Mouse (Mus musculus): Measurements from ENCODE around the gene Trpm8. TPM values are rescaled to one million over a fixed set of nuclear protein-coding genes. Genes with fewer than 3 reads are reported as not detected.

Trpm8 gene
- total RNA-seq, 1 experiment from 2014 or later = not detected

DNA sequence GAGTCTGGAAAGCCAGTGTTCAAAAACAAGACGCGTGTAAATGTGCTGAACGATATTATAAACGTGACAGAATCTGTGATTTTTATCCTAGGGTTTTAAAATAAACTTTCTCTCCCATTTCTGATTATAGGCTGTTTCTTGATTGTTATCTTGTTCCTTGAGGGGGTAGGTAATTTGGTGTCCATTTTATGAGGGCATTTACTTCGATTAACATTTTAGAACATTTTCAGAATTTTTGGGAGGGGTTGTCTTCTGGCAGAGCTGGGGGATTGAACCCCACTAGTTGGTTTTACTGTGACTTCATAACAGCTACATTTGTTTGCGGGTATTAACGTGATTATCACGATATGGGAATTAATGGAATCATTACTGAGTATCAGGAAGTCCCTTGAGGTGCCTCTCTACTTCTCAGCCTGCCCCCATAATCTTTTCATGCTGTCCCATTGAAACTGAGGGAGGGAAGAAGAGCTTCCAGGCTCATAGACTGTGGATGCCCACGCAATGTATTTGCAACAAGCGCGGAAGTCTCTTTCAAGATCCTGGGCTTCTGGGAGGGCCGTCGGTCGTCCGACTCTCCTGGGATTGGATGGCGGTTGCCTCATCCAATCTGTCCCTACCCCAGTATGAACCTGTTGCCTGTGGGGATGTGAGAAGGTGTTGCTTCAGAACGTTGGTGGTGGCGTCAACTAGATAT is 504 bp downstream of the Trpm8 start:
- ATAC-seq (ENCODE audit: extremely low read depth, insufficient number of reproducible peaks, low FRiP score, poor library complexity, severe bottlenecking) = peak; percentile 10

DNA sequence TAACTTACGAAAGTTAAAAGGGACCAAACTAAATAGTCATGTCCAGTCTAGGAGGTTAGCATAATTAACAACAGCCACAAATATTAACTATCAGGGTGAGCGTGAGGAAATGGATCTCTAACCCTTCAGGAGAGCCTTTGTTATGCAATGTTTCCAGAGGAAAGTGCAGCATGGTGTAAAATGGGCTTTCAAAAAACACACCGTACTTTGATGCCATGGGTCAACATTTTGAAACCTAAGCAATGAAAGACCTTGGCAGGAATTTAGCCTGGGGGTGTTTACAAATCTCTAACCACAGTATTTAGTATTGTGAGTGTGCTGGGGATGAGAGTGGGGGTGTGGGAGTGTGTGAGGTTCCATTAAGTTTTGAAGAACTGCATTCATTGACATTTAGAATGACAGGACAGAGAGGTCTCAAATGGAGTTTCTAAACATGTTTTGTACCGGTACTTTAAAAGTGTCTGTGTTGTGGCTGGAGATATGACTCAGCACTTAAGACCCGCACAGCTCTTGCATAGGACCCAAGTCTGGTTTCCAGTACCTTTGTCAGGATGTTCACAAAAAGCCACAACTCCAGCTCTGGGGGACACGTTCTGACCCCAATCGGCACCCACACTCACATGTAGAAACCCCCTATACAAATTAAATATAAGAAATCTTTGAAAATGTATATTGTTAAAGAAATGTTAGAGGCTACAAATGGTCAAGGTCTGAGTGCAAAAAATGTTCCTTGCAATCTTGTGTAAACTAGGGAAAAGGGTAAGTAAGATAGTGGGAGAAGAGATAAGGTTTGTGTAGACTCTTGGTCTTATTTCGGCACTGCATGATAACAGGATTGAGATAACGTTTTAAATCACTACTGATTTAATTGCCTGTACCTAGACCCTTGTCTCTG is 1.9 kb downstream of the Trpm8 start:
- no peak for ATAC-seq (ENCODE audit: extremely low read depth, insufficient number of reproducible peaks, low FRiP score, poor library complexity, severe bottlenecking)

DNA sequence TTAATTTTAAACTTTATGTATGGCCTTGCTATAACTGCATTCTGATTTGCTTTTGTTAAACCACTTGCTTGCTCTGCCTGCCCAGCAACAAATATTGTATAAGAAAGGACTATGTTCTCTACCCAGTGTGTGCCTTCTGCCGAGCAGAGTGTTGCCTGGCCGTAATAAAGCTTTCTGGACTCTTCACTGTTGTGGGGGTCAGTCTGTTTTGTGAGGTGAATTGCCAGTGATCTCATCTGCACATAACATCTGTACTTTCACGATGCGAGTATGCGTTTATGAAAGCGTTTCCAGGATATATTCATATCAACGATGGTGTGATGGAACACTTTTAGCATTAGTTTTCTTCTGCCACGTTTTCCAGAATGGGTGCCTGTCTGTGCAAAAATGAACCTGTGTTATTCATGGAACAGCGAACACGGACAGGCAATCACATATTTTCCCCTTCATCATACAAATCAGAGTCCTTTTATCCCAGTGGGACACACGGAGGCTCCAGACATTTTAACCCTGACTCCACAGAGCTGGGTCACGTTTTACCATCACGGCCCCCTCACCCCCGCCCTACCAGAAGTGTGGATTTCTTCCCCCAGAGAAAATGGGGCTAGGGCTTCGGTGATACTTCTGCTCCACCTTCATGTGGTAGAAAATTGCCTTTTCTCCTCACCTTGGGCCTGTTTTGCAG is 2.7 kb downstream of the Trpm8 start:
- ATAC-seq (ENCODE audit: extremely low read depth, insufficient number of reproducible peaks, low FRiP score, poor library complexity, severe bottlenecking) = no peak

DNA sequence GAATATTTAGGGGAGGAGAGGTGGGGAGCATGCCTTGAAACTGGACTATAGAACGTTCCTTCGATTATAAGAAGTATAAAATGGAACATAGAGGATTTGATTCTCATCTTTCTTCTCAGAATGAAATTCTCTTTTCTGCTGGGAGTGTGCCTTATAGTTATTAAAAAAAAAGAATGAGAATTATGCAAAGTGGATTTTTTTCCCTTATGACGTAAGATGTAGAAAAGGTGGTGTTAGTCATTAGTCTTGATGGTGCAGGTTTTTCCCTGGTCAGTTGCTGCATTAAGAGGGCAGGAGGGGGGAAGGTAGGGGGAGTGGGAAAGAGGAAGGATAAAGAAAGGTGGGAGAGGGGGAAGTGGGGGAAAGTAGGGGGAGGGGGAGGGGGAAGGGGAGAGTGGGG is 4.8 kb downstream of the Trpm8 start:
- ATAC-seq (ENCODE audit: extremely low read depth, insufficient number of reproducible peaks, low FRiP score, poor library complexity, severe bottlenecking) = no peak

DNA sequence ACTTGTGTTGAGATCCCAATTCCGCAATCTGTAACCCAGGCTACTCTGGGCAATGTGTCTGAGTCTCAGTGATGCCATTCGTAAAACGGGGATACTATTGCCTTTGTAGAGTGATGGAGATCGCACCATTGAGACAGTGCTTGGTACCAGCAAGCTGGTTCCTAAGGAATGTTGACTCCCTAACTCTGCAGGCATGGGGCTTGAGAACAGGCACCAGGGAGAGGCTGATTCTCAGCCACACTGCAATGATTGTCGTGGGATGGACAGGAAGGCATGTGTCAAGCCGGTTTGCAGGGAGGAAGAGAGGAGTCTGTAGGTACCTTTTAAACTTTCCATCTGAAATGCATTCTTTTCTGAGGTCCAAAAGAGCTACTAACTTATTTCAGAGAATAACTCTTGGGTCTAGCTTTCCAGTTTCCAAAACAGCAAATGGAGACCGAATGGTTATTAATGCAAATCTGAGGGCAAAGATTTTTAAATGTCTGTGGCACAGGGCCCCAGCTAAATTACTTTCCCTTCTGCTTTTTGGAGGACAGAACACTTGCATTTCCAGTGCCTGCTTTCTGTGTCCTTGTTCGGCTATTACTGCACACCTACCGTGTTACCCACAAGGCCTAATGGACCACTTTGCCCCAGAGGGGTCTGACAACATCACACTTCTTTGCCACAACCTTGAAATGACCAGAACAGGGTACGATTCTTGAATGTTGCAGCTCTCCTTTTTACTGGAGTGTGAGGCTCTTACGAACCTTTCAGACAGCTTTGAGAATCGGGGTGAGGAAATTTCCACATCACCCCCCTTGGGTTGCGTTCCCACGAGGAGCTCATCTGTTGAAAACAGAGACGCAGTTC is 6.1 kb downstream of the Trpm8 start:
- no peak for ATAC-seq (ENCODE audit: extremely low read depth, insufficient number of reproducible peaks, low FRiP score, poor library complexity, severe bottlenecking)

DNA sequence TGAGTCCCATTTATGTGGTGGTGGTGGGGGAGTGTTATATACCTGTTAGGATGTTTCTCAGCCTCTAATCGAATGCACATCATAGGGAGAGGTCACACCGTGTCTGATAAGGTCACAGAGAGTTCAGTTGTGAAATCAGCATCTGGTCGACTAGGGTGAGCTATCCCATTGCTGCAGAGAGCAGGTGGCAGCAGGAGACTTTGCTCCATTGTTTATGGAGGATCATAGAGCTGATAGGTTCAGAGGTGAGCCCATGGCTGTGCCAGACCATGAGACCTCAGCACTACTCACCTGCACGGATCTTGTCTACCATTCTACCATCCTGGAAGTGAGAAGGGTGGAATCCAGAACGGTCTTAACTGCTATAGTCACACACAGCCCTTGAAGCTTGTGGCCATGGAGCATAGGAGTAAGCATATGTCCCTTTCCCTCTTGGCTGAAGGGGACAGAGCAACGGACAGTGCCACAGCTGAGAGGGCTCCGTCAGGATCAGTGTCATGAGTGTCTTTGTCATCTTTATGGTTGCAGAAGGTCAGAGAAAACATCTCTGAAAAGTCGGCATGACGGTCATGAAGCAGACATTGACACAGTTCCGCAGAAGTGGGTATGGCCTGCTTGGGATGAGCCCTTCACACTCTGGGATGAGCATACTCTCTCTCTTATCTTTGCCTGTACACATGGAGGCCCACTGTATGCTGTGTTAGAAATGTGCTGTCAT is 6.9 kb downstream of the Trpm8 start:
- ATAC-seq (ENCODE audit: extremely low read depth, insufficient number of reproducible peaks, low FRiP score, poor library complexity, severe bottlenecking) = no peak

DNA sequence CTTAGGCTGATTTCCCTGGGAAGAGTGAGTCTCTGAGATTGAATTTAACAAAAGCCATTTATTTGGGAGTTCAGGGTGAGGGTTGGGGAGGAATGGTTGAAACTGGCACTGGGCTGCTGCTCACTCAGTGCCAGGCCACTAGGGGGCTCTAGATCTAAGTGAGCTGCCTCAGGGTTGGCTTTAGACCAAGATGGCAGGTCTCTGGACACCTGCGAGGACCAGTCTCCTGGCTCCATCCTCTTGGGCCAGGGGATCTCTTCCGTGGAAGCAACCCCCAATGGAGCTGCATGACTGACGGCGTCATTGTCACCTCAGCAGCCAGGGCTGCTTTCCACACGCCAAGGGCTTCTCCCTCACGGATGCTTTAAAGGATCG is 7.5 kb downstream of the Trpm8 start:
- peak; percentile 17; the same call in 1 of the 2 replicates for ATAC-seq (ENCODE audit: extremely low read depth, insufficient number of reproducible peaks, low FRiP score, poor library complexity, severe bottlenecking)

DNA sequence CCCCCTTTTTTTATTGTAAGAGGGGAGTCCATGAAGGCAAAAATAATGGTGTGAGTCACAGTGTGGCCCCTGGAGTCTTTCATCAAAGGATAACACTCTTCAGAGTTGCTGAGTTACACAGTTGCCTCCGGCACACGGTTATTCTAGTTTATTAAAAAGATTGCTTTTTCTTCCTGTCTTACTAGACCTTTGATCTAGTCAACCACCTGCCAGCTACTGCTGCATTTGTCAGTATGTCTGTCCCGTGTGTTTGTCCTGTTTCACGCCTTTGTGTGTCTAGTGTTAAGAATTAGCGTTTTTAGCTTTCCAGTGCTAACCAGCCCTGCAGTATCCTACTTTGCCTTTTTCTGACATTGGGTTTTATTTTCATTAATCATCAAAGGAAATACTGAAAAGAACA is 8.2 kb downstream of the Trpm8 start:
- no peak for ATAC-seq (ENCODE audit: extremely low read depth, insufficient number of reproducible peaks, low FRiP score, poor library complexity, severe bottlenecking)

DNA sequence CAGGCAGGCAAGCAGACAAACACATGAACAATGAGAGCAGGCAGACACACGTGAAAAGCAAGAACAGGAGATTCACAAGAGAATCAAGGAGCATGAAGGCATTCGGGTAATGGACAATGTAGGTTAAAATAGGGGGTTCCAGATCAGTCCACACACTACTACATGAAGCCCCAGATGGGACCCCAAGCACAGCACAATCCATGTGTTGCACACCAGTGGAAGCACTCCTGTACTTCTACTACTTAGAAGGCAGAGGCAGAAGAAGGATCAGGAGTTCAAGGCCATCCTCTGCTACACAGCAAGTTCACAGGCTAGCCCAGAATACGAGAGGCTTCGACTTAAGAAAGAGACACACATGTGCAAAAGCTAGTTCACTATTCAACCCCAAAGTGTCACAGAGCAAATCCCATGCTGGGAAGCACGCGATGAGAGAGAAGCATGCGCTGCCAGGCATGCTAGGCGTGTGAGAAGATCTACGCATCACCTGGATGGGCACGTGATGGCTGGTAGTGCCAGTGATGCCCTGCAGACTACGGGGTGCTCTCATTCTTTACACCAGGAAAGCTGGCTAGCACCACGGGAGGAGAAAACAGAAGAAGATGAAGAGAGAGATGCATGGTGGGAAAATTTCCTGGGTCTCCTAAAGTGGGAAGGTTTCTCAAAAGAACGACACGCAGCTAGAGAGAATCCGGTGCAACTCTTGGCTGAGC is 8.8 kb downstream of the Trpm8 start:
- no peak for ATAC-seq (ENCODE audit: extremely low read depth, insufficient number of reproducible peaks, low FRiP score, poor library complexity, severe bottlenecking)

DNA sequence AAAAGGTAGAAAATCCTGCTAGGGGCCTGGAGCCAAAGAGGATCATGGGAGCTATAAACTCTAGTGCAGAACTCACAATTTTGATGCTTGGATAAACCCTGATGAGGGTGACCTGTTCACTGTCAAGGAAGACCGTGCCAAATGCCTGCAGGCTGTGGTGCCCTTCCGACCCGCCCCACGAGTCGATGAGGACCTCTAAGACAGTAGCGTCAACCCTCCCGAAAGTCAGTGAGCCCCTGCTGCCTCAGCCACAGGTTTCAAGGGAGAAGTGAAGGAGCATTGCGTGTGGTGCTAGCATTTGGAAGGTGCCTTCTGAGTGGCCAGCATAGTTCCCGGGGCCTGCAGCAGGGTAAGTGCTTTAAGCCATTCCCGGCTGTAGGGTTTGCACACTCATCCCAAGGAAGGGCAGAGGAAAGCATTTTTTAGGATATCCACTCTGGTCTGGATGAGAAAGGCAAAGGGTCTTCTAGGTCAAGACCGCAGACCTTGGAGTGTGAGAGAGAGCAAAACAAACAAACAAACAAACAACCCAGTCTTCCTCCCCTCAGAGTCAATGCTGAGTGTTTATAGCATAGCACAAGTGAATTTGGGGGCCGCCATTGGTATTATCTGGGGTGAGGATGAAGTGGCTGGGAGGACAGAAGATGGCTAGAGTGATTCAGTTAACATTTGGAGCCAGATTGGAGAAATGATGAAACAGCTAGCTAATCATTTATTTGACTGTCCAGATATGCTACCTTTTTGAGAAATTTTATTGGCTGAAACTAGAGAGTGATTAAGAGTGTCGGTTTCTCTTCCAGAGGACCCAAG is 9.6 kb downstream of the Trpm8 start:
- no peak for ATAC-seq (ENCODE audit: extremely low read depth, insufficient number of reproducible peaks, low FRiP score, poor library complexity, severe bottlenecking)

DNA sequence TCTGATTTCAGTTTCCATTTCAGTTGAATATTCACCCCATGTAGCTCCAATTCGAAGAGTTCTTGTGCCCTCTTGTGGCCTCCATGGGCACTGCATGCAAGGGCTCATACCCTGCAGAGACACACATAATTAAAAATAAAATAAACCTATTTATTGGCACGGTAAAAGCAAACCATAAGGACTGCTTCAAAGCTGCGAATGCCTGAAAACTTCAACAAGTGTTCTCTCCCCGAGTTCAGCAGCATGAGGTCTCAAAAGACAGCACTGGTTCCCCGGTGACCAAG is 10.2 kb downstream of the Trpm8 start:
- peak; percentile 21 for ATAC-seq (ENCODE audit: extremely low read depth, insufficient number of reproducible peaks, low FRiP score, poor library complexity, severe bottlenecking)

DNA sequence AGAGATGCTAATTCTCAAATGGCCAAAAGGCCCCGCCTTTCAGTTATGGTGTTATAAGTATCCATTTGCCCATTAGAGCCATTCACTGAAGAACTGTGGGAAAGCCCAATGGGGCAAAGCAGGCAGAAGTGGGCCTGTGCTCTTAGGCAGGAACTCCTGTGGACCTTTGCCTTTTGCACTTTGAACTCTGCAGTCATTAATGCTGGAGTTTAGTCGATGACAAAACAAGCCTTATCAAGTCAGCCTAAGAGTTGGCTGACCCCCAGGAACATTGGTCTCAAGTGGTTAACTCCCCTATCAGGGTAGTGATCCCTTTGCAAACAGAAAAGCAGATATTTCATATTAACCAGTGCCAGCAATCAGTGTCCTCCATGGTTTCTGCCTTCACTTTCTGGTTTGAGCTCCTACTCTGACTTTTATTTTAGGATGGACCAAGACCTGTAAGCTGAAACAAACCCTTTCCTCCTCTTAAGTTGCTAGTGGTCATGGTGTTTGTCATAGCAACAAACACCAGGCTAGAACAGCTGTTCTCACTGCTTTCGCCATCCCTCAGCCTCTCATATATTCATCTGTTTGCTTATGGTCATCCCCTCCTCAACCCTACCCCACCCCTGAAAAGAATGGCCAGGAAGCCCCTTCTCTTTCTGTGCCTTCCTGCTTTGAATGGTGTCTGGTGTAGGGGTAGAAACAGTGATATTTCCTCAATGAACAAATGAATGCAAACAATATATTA is 10.8 kb downstream of the Trpm8 start:
- ATAC-seq (ENCODE audit: extremely low read depth, insufficient number of reproducible peaks, low FRiP score, poor library complexity, severe bottlenecking) = no peak

DNA sequence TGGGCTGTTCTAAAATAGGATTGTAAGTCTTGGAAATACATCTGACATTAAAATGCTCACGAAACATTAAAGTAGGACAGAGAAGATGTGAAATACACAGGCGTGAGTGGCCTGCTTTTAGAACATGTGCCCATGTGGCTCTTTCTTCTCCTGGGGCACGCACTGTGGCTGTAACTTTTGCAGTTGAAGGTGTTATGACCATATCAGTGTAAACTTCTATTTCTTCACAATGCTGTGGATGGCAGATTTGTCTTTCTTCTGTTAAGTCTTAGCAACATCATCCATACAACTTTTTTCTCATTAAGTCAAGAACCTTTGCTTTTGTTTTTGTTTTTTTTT is 11.3 kb downstream of the Trpm8 start:
- no peak for ATAC-seq (ENCODE audit: extremely low read depth, insufficient number of reproducible peaks, low FRiP score, poor library complexity, severe bottlenecking)

DNA sequence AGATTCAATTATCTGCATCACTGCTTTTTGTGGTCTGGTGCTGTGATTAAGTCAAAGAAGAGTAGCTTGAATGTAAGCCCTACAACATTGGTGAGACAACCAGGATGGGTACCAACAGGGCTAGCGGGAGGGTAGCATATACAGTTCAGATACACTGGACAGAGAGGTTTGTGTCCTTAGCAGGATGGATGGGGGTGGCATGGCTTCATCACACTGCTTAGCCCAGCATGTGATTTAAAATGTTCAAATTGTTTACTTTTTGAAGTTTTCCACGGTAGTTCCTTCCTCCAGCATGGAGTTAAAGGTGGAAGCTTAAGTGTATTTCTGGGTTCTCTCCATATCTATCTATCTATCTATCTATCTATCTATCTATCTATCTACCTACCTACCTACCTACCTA is 11.7 kb downstream of the Trpm8 start:
- ATAC-seq (ENCODE audit: extremely low read depth, insufficient number of reproducible peaks, low FRiP score, poor library complexity, severe bottlenecking) = no peak

DNA sequence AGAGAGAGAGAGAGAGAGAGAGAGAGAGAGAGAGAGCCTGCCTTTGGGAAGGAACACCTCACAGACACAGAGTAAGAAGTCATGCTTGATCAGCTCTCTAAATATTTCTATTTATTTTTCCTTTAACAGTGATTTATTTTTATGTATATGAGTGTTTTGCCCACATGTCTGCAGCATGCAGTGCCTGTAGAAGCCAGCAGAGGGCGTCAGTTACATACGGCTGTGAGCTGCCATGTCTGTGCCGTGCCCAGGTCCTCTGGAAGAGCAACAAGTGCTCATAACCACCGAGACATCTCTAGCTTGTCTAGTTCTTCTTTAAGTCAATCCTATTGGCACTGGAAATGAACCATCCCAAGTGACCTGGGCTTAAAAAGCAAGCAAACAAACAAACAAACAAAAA is 12.5 kb downstream of the Trpm8 start:
- ATAC-seq (ENCODE audit: extremely low read depth, insufficient number of reproducible peaks, low FRiP score, poor library complexity, severe bottlenecking) = peak; percentile 34

DNA sequence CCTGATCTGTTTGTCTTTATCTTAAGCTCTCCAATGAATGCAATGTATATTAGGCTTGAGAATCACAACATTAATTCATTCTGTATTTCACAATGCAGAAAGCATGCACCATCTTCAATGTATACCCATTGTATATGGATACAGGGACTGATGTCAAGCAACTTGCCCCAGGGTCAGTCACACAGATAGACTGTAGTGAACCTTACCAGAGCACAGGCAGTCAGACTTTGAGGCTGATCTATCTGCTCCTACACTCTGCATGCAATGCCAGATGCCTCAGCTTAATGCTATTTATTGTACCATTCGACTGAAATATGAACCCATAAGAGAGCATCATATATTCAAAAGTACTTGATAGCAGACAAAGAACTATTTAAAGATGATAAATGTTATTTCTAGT is 13.1 kb downstream of the Trpm8 start:
- ATAC-seq (ENCODE audit: extremely low read depth, insufficient number of reproducible peaks, low FRiP score, poor library complexity, severe bottlenecking) = no peak
